Mouse (Mus musculus) MEL-GATA-1-ER (cell line): ENCODE results near the gene Spred2.

Experiments
- DNase-seq: peaks from one replicate; pipeline ENCODE4 v3.0.0-alpha.2; 2012; ENCODE audit warnings: low read depth; ENCODE audit errors: extremely low read depth

Spred2 gene

DNA sequence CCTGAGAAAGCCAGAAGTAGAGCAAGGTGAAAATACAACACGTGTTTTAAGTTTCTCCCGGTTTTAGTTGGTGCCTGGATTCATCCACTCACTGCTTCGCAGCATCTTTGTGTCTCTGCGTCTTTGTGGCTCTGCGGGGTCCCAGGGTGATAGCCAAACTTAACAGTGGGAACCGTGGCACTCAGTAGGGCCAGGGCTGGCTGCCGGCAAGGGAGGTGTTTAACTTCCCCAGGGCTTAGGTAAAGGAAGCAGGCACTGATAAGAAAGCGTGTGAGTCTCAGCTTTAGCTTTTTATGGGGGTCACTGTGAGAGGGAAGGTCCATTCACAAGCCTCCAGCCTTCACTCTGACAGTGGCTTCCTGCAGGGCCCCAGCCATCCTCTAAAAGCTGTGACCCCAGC lies 28.8 kb downstream of the Spred2 start:
- DNase-seq, result no peak

DNA sequence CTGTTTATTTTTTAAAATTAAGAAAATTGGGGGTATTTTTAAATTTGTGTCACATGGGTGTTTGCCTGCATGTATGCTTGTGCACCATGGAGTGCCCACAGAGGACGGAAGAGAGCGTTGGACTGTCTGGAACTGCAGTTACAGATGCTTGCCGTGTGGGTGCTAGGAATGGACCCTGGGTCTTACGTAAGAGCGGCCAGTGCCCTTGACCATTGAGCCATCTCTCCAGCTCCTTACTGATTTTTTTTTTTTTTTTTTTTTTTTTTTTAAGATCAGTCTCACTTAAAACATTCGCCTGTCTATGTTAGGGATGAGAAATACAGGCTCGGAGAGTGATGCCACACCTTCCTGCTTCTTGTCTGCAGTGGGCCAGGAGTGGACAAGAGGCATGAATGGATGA lies 29.7 kb downstream of the Spred2 start:
- DNase-seq, result no peak

DNA sequence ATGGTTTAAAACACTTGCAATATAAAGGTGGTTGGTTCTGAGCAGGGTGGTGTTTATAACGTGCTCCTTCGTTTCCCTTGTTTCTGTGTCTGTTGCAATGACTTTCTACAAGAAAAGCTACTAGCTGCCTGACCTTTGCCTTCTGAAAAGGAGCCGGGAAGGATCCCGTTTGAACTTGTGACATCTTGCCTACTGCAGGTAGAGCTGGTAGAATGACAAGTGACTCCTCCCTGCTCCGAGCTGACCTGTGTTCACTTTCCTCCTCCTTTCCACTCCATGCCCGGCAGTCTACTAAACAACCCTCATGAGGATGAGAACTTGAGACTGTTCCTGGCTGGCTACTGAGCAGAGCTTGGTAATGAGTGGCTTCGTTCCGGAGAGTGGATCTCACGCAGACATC lies 30.9 kb downstream of the Spred2 start:
- DNase-seq, result no peak

DNA sequence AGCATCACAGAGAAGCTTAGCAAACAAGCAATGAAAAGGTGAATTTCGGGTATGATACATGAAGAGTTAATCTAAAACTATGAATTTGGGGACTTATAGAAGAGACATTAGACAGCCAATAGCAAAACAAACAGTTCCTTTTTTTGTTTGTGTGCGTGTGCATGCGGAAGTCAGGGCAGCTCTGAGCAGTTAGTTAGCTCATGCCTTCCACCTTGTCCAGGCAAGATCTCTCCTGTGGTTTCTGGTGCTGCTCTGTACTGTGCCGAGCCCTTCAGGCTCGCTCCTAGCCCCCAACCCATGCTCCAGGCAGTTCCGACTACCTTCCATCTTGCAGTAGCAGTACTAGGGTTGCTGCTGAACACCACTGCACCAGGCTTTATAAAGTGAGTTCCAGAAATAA lies 31.5 kb downstream of the Spred2 start:
- DNase-seq, result no peak

DNA sequence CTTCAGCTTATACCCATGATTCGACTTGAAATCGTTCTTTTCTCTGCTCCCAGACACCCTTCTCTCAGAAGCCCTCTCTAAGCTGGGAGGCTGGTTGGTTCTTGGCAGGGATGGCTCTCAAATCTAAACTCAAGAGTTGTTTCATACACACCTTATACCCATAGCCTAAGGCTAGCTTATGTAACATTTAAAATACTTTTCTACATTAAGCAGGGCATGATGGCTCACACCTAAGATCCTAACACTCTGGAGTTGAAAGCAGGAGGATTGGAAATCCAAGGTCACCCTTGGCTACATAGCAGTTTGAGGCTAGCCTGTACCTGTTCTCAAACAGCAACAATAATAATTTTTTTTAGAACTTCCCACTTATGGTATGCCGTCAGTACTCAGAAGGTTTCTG lies 34.8 kb downstream of the Spred2 start:
- no peak for DNase-seq

DNA sequence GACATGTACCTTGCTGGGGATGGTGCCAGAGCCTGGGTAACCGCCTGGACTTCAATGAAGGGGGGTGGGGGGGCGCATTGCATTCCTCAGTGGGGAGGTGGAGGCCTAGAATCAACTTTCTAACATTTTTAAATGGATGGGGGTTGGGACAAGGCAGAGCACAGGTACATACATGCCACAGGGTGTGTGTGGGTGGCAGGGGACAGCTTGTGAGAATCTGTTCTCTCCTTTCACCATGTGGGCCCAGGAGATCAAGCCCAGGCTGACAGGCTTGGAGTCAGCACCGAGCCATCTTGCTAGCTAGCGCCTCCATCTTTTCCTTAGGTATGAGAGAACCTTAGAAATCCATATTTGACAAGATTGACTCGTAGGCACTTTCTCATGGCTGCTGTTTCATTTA lies 35.7 kb downstream of the Spred2 start:
- DNase-seq, result no peak

DNA sequence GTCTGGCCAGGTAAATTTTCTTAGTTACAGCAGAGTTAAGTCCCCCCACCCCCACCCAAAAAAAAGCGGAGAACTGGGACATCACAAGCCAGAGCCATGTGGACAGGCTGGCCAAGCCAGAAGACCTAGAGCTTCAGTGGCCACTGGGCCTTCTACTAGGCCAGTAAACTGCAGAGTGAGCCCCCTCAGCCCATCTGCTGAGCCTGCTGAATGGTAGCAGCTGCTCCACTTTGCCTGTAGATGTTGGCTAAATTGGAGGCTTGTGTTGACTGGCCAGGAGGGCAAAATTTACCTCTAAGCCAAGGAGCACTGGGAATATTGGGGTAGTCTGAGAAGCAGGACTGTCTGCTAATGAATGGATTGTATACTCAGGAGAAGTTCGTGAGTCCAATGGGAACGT lies 36.4 kb downstream of the Spred2 start:
- no peak for DNase-seq

DNA sequence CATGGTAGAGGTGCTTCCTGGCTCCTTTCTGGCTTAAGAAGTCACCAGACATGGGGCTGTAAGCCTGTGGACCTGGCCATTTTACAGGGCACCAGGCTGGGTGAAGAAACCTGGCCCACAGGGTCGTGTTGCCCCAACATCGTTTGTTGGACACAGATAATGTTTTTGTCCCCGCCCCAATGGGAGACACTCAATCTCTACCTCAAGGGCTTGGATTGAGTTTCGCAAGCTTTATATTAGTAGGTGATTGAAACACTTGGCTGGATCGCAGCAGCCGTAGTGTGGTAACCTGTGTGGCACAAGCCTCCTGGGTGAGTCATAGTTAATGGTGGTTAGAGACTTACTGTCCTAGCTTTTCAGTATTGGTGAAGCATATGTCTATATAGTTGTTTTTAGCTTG lies 36.9 kb downstream of the Spred2 start:
- no peak for DNase-seq

DNA sequence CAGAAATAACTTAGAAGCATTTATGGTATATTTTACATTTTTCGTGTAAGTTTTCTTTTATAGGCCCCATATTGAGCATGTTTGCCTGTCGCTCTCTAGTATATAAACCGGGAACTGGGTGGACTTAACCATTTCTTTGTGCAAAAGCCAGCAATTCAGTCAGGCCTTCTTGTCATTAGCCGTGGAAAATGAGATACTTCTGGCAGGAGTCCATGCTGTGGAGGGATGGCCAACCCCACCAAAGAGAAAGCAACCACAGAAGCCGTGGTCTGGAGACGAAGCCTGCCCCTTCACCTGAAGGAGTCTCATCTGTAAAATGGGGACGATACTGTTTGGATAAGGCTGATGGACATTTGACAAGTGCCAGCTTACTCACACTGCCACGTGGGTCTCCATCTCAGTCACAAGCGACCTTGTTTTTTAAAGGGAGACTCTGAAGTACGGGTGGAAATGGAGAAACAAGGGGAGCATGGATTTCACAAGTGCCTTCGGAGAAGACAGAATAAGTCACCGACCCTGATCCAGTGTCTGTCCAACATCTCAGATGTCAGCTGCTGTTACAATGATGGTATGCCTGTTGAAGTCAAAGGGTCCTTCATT lies 37.7 kb downstream of the Spred2 start:
- DNase-seq, result no peak

DNA sequence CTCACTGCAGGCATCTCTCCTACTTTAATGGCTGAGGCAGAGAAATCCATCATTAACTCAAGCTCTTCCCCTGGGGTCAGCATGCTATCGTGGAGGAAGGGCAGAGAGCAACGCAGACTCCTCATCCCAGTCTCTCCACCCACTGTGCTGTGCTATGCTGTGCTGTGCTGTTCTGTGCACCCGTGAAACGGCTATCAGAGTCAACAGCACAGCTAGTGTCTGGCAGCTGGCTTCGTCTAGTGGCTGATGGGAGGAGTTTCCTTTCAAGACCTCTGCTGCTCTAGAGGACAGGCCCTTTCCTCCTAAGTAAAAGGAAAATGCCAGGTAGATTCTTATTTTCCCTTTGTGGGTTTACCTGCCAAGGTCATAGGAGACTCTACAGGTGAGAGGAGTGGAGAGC lies 38.6 kb downstream of the Spred2 start:
- no peak for DNase-seq

DNA sequence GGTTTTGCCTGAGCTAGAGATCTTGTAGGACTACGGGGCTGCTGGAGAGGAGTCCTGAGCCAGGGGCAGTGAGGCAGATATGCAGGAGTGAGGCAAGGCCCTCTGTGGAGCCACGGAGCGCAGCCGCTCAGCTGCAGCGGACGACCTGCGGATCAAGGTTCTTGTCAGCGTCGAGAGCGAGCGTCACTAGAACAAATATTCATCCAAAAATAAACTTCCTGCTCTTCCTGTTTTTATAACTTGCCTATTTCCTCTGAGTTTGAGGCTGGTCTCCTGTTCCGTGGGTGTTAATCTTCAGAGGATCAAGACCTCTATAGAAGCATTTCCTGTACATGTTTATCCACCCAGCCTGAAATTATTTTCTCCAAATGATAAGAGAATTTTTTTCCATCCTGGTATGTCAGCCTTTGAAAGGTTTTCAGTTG lies 39.6 kb downstream of the Spred2 start:
- no peak for DNase-seq

DNA sequence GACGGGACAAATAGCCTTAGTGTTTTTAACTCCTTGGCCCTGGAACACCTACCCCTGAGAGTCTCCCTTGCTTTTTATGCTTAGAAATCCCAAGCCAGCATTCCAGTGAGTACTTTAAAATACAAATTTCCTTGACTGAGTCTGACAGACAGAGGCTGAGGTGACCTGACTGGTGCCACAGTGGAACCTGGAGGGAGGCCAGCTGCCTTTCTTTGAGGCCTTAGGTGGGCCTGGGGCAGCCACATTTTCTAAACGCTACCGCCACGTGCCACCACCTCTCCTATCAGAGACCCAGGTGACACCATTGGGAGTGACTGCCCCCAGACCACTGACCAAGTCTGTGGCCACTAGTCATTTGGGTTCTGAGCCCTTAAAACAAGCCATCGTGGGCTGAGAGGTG lies 40.2 kb downstream of the Spred2 start:
- DNase-seq, result no peak

DNA sequence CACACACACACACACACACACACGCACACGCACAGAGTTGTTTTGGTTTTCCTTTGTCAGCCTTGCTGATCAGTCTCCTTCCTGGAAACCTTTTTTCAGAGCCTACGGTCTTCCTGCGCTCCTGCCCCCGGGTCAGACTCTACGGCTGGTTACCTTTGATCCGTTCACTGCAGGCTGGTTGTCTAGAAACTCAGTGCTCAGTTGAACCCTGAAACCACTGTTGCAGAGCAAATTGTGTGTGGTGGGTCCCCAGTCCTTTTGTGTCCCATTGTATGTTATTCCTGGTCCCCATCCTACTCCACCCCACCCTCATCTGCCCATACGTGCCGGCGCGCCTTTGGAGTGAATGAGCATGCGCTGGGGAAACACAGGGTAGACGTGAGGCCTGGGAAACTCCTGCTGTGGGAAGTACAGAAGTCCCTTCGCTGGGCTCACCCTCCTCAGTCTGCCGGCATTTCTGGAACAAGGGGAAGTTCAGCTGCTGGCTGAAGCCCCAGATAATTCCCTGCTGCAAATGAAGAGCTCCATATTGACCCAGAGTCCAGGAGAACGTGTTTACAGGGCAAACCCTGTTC lies 40.9 kb downstream of the Spred2 start:
- no peak for DNase-seq

DNA sequence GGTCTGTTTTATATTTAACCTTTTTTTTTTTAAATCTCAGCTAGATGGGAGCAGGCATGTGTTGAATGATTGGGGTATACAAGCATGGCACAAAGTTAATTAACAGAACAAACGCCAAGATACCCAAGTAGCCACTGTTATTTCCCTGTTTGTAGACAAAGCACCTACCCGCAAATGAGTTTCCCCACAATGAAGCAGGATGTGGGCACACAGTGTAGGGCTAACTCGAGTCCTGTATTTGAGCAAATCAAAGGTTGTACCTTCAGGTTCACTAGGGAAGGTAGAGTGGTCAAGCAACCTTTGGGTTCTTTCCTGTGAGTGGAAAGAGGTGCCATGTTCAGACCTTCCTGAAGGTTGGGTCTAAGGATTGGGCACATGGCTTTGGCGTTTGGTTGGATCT lies 41.5 kb downstream of the Spred2 start:
- no peak for DNase-seq

DNA sequence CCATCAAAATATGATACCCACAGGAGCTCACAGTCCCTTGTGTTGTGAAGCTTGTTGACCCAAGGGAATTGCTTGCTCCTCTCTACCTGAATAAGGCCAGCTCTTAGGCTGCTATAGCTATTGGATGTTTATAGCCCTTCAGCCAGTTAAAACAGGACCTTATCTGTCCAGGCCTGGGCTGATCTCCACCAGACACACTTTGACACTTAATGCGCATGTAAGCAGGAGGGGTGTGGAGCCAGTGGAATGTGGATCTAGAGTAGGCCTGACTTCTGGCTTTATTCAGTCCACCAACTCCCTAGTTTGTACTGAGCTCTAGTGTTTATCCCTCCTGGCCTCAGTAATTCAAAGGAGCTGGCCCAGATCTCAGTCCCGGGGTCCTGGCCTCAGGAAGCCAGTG lies 42.1 kb downstream of the Spred2 start:
- DNase-seq, result no peak

DNA sequence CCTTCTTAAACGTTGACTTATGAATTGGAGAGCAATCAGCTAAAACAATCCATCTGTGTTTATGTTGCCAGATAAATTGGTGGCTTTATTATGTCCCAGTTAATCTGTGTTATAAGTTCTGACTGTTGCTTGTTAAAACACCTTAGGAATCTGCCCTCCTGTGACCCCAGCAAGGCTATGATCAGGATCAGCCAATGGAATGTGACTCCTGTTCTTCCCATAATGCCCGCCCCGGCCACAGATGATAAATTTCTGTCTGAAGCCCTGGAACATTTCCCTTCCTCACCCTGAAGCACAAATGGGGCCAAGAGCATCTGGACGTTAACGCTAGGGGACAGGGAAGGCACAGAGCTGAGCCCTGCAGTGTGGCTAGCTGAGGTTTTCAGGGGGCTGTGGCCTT lies 45.4 kb downstream of the Spred2 start:
- DNase-seq, result no peak

DNA sequence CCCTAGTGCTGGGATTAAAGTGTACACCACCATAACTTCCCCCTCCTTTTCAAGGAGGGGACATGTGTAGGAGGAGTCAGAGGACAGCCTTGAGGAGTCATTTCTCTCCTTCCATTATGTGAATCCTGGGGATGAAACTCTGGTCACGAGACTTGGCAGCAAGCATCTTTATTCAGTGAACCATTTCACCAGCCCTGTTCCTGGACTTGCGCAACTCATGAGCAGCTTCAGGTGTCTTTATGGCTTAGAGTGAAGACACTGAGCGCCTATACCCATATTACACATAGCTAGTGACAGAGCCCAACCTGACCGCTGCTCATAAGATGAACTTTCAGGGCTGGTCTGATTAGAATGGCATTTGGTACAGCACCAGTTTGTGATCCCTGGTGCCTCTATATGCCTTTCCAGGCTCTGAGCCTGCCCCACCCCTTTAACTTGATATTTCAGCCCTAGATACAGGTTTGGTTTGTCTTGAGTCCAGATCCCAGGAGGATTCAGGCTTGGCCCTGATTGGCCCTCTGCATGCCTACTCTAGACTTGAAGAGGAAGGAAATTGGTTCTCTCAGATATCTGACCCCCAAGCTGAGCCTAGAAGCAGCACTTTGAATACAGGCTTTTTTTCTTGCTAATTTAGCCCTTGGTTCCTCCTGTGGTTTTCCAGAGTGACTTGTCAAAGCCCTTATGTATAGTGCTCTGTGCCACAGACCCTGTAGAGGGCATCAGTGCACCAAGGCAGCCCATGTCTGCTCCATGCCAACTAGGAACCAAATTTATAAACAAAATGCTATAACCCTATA lies 48.0 kb downstream of the Spred2 start:
- peak; percentile 63 for DNase-seq

DNA sequence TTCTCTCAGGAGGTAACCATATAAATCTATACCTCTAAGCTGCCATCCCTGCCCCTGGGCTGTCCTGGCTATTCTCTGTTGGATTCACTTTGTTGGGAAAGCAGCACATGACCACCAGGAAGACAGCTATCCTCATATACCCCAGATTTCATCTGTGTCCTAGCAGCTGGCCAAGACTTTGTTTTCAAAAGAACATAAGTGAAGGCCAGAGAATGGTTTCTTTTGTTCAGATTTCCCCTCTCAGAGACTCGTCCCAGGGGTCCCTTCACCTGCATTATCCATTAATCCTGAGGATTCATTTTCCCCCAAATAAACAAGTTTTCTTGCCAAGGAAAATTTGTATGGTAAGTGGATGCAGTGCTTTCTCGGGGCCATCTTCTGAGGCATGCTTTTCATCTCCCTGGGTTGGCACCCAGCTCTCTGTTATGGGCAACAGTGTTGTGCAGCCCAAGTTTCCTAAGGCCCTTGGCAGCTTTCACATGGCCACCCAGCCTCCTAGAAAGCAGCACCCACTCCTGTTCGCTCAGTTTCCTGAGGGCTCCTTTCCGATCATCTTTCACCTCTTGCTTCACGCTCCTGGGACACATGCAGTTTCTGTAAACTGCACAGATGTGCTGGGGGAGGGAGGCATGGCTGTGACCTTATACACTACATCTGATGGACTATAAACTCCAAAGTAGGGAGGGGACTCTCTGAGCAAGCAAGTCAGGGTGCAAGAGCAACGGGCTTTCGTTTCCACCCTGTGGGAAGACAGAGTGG lies 49.0 kb downstream of the Spred2 start:
- DNase-seq, result no peak

DNA sequence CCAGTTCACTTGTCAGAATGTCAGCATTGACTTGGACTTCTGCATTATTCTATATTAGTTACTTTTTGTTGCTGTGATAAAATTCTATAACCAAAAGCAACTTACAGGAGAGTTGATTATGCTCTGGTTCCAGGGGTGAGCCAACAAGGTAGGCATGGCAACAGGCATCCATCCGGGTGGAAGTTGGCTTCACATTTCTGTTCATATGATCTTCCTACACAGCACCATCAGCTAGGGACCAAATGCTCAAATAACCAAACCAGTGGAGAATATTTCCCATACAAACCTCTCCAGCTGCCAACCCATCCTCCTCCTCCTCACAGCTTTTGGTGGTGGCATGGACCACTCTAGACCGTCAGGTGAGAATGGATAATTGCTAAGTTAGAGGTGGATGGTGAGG lies 51.9 kb downstream of the Spred2 start:
- no peak for DNase-seq

DNA sequence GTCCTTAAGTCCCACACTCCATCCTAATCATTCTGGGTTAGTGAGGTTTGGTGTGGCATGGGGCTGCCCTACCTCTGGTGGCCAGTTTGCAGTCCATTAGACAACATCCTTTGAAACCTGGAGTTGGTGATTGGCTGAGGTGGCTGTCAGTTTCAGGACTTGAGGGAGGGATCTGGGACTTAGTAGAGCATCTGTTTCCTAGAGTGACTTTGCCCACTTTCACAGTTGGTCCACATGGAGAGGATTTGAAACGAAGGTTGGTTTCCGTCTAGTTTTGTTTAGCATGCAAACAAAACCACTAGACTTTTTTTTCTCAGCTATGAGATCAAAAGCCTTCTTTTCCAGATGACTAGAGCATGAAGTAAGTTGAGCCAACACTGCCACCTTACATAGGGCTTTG lies 53.5 kb downstream of the Spred2 start:
- DNase-seq, result no peak

DNA sequence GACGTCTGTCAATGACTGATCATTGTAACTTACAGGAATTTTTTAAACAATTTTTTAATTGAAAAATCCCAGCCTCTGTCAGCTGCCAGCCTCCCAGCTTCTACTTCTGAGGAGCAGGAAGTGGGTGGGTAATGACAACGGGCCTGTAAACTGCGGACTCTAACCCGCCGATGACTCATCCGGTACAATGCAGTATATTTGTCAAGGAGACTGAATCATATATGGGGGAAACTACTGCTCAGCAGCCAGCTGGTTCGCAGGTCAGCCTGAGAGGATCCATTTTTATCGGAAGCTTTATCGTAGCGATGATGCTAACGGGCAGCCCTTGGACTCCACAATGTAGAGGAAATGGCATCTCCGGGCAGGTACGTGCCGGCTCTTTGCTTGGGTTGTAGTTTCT lies 55.2 kb downstream of the Spred2 start:
- DNase-seq, result no peak

DNA sequence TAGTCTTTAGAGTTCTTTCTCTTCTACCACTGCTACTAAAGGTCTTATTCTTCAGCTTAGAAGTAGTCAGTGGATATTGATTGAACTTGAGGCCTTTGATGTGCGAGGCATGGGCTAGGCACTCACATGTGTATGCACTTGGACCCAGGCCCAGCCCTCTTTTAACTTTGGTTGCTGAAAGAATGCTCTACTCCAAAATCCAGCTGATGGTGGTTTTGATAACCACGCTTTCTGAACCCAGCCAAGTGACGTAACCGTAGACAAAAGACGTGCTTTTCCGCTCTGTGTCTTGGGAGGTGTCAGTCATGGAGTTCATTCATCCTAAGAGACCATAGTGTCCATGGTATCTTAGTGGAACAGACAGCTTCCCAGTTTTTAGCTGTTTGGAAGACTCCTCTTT lies 57.9 kb downstream of the Spred2 start:
- DNase-seq, result no peak
